Mouse (Mus musculus) ES-E14 (cell line): Measurements from ENCODE around the gene Iqsec1. TPM values are rescaled to one million over a fixed set of nuclear protein-coding genes. Genes with fewer than 3 reads are reported as not detected.

ENCODE experiments used
- DNase-seq: peaks from one replicate; pipeline ENCODE4 v3.0.0-alpha.2; 2013; ENCODE audit warnings: low read depth, low spot score
- H3K27ac ChIP-seq: 2 replicates; pipeline ENCODE4 v1.5.1; 2012; ENCODE audit warnings: low read depth, mild to moderate bottlenecking, low read length, moderate library complexity, mixed read lengths; ENCODE audit not compliant: poor library complexity, insufficient read depth, severe bottlenecking
- H3K36me3 ChIP-seq: 2 replicates; pipeline ENCODE4 v1.6.1; 2012; ENCODE audit warnings: mild to moderate bottlenecking, low read length, moderate library complexity, mixed read lengths; ENCODE audit not compliant: control insufficient read depth, poor library complexity, insufficient read depth, severe bottlenecking
- H3K4me1 ChIP-seq, 2 experiments: fragments of 150-350 bp in 1 of 2; sonication (generic) in 1 of 2; 2 replicates each; pipeline ENCODE4 v1.6.1; 2012; ENCODE audit warnings: low read length in 2 of 2, mild to moderate bottlenecking in 1 of 2, mixed read lengths in 1 of 2; ENCODE audit not compliant: control insufficient read depth in 2 of 2, insufficient read depth in 2 of 2, poor library complexity in 1 of 2
- H3K4me3 ChIP-seq, 2 experiments: fragments of 150-350 bp in 1 of 2; sonication (generic) in 1 of 2; 2 replicates each; pipeline ENCODE4 v1.5.1; 2012; ENCODE audit warnings: low read length in 2 of 2, low read depth in 1 of 2, mild to moderate bottlenecking in 1 of 2, mixed read lengths in 1 of 2; ENCODE audit not compliant: insufficient read depth in 1 of 2, poor library complexity in 1 of 2, severe bottlenecking in 1 of 2
- H3K9ac ChIP-seq: 2 replicates; pipeline ENCODE4 v1.6.1; 2012; ENCODE audit warnings: low read depth, mild to moderate bottlenecking, low read length, mixed read lengths; ENCODE audit not compliant: poor library complexity, insufficient read depth, severe bottlenecking
- H3K9me3 ChIP-seq: fragments of 150-350 bp; sonication (generic); 2 replicates; pipeline ENCODE4 v1.6.1; 2012; ENCODE audit warnings: low read depth, mild to moderate bottlenecking, low read length; ENCODE audit not compliant: control insufficient read depth, insufficient read depth
- CHD2 ChIP-seq: IDR thresholded peaks from 2 replicates; pipeline ENCODE4 v1.6.1; 2014; ENCODE audit warnings: mild to moderate bottlenecking, low read depth, low read length, inconsistent platforms
- HCFC1 ChIP-seq: IDR thresholded peaks from 2 replicates; pipeline ENCODE4 v1.6.1; 2012; ENCODE audit warnings: low read length, inconsistent platforms, borderline replicate concordance; ENCODE audit not compliant: insufficient read depth
- MAFK ChIP-seq: IDR thresholded peaks from 2 replicates; pipeline ENCODE4 v1.6.1; 2014; ENCODE audit warnings: mild to moderate bottlenecking, low read depth, low read length, inconsistent platforms; ENCODE audit not compliant: insufficient read depth
- ZC3H11A ChIP-seq: IDR thresholded peaks from 2 replicates; pipeline ENCODE4 v1.6.1; 2012; ENCODE audit warnings: low read depth, mild to moderate bottlenecking, inconsistent platforms, low read length, borderline replicate concordance
- ZNF384 ChIP-seq: IDR thresholded peaks from 2 replicates; pipeline ENCODE4 v1.6.1; 2012; ENCODE audit warnings: low read depth, low read length, inconsistent platforms
- in situ Hi-C, 2 experiments: fragments of 600-800 bp; cut with MboI; formaldehyde crosslinking; loops; one replicate each; pipeline ENCODE4 v1.15.1; 2025; ENCODE audit warnings: low sequenced_read_pairs in 2 of 2, inconsistent platforms in 1 of 2; ENCODE audit not compliant: unreplicated experiment in 2 of 2
- total RNA-seq: library from RNA; depleted of rRNA; stranded (reverse); fragments of 300-350 nt; gene quantifications from 2 replicates; pipeline ENCODE4 v1.2.3, GENCODE M21; 2012

Gene Iqsec1
- total RNA-seq, 1 experiment: 18.8 TPM

- no peak overlapping the region for H3K4me3 ChIP-seq
- no peaks in the 10 kb centered on the region for H3K4me1 ChIP-seq
- no peaks in the 10 kb centered on the region for H3K9me3 ChIP-seq
- no peaks in the 10 kb centered on the region for H3K36me3 ChIP-seq
- no peak overlapping the region for H3K27ac ChIP-seq
- peak; percentile 65 for DNase-seq
- in situ Hi-C loops: no loop called here
- H3K9ac ChIP-seq: no peak overlapping the region
- no peak for TF ChIP-seq ZNF384
- no peak for TF ChIP-seq HCFC1
Observed at GRCm38 (mm10) chr6:90809960-90810362, 178.5 kb downstream of the Iqsec1 start.

DNA sequence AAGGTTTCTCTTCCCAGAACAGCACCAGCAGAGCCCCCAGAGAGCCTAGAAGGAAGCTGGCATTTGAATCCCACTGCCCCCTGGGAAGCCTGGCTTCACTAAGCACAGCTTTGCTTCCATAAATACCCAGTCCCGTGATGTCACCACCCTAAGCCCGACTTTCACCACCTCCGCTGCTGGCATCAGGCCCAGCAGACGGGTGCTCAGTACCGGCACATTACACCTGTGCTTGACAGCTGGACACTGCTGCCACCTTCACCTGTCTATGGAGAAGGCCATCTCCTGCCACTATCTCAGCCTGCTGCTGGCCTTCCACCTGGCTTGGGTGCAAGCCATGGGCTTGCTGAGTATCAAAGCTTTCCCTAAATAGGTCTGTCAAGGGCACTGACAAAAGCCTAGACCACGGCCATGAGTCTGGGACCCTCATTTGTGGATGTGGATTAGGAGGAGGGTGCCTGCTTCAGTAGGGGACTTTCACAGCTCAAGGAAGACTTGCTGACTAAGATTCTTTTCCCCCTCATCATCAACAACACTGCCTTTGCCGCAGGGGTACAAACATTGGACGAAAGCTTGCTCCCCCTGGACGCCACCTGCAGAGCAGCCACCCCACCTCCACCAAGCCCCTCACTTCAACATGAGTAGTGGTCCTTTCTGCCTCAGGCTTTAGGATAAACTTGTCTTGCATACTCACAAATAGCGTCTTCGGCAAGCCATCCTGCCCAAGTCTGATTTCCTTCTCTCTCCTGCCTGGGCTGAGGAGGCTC is 179.2 kb downstream of the Iqsec1 start:
- Histone ChIP-seq H3K27ac (no peak overlapping the region), H3K4me3 (no peak overlapping the region)
- TF ChIP-seq ZNF384 (no peak), HCFC1 (no peak), ZC3H11A (no peak), CHD2 (no peak), MAFK (no peak)

DNA sequence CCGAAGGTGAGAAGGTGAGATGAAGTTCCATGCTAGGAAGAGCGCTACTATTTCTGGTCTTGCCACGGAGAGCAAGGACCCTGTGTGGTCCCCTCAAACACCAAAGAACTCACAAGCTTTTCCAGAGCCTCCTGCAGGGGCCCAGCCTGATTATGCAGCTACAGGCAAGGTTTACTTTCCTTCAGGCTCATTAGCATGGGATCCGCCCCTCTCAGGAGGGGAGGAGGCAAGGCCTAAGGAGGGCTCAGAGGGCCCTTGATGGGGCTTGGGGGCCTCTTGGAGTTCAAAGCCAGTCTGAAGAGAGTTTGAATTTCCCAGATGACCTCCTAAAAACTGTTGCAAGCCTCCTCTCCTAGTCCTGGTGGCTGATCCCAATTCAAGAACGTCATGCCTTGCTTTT is 179.9 kb downstream of the Iqsec1 start:
- TF ChIP-seq MAFK (no peak), CHD2 (no peak), ZC3H11A (no peak), ZNF384 (no peak), HCFC1 (no peak)
- in situ Hi-C loops: no loop called here
- Histone ChIP-seq H3K27ac (no peak overlapping the region), H3K36me3 (no peaks in the 10 kb centered on the region), H3K9me3 (no peaks in the 10 kb centered on the region), H3K4me1 (no peaks in the 10 kb centered on the region), H3K4me3 (no peak overlapping the region), H3K9ac (no peak overlapping the region)
- DNase-seq: no peak

More for the DNA sequence above, 179.2 kb downstream of the Iqsec1 start:
- in situ Hi-C loops: no loop called here
- DNase-seq: no peak
- Histone ChIP-seq H3K36me3 (no peaks in the 10 kb centered on the region), H3K4me1 (no peaks in the 10 kb centered on the region), H3K9ac (no peak overlapping the region), H3K9me3 (no peaks in the 10 kb centered on the region)

DNA sequence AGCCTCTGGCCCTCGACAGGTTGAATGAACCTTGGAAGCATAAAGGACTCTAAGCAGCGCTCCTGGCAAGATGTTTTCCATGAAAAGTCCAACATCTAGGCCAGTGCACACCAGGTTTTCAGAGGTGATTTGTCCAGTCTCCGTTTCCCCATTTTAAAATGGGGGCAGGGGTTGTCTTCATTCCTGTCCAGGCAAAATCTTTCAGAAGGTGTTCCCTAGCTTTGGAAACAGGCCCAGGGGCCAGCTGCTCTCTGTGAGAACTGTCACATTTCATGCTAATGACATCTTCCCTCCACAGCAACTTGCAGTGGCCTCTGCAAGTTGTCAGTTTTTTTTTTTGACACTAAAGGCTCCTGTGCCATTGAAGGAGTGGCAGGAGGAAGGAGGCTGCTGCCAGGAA is 180.4 kb downstream of the Iqsec1 start:
- Histone ChIP-seq H3K4me1 (no peaks in the 10 kb centered on the region), H3K9me3 (no peaks in the 10 kb centered on the region), H3K9ac (no peak overlapping the region)

DNA sequence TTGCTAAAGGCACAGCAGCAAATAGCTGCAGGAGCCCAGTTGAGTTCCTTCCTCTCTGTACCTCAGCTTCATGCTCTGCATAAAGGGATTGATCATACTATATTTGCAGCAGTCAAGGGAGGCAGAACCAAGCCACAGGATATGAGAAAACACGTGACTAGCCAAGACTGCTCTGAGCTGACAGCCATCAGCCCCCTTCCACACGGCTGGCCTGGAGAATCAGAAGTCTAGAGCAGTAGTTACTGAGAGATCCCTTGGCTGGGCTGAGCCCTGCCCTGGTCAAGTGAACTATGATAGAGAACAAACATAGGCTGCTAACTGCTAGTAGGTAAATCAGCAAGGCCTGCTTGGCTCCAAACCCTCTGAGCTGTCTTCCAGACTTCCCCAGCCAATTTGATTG is 180.9 kb downstream of the Iqsec1 start:
- H3K9me3 ChIP-seq: no peaks in the 10 kb centered on the region
- in situ Hi-C loops: no loop called here
- no peak for DNase-seq
- no peaks in the 10 kb centered on the region for H3K4me1 ChIP-seq
- no peaks in the 10 kb centered on the region for H3K36me3 ChIP-seq
- no peak overlapping the region for H3K27ac ChIP-seq
- H3K9ac ChIP-seq: no peak overlapping the region
- TF ChIP-seq MAFK (no peak), ZC3H11A (no peak), CHD2 (no peak), HCFC1 (no peak), ZNF384 (no peak)
- no peak overlapping the region for H3K4me3 ChIP-seq

More for the DNA sequence above, 180.4 kb downstream of the Iqsec1 start:
- no peak for DNase-seq
- Histone ChIP-seq H3K27ac (no peak overlapping the region), H3K4me3 (no peak overlapping the region), H3K36me3 (no peaks in the 10 kb centered on the region)
- in situ Hi-C loops: no loop called here
- no peak for TF ChIP-seq HCFC1
- TF ChIP-seq ZC3H11A: no peak
- TF ChIP-seq MAFK: no peak
- no peak for TF ChIP-seq CHD2
- no peak for TF ChIP-seq ZNF384
